Mouse (Mus musculus) G1E (cell line): ENCODE results near the gene Enpp1. TPM values are rescaled to one million over a fixed set of nuclear protein-coding genes. Genes with fewer than 3 reads are reported as not detected.

Experiments
- ATAC-seq: 2 replicates; pipeline ENCODE4 v1.8.0; 2016; ENCODE audit warnings: mild to moderate bottlenecking; ENCODE audit not compliant: insufficient number of reproducible peaks, poor library complexity, low FRiP score, severe bottlenecking; ENCODE audit errors: extremely low read depth
- DNase-seq: peaks from one replicate; pipeline ENCODE4 v3.0.0; 2012; ENCODE audit warnings: low spot score
- H3K27me3 ChIP-seq: 2 replicates; pipeline ENCODE4 v1.6.1; 2012; ENCODE audit warnings: mild to moderate bottlenecking, low read length, inconsistent platforms; ENCODE audit not compliant: insufficient read depth
- H3K36me3 ChIP-seq: replicated peaks from 2 replicates; pipeline ENCODE3; 2012; ENCODE audit warnings: mild to moderate bottlenecking, inconsistent platforms
- H3K4me1 ChIP-seq: 2 replicates; pipeline ENCODE4 v1.6.1; 2012; ENCODE audit warnings: low read depth, low read length, inconsistent platforms, mixed read lengths; ENCODE audit not compliant: insufficient read depth
- H3K4me3 ChIP-seq: 2 replicates; pipeline ENCODE4 v1.5.1; 2012; ENCODE audit warnings: low read depth, mild to moderate bottlenecking, inconsistent platforms, low read length, moderate library complexity, mixed read lengths
- H3K9me3 ChIP-seq: replicated peaks from 2 replicates; pipeline ENCODE4 v1.6.1; 2012; ENCODE audit warnings: inconsistent platforms
- CTCF ChIP-seq: IDR thresholded peaks from 2 replicates; pipeline ENCODE4 v1.5.1; 2012; ENCODE audit warnings: low read depth, low read length, inconsistent platforms, mixed read lengths
- GATA1 ChIP-seq: IDR thresholded peaks from 2 replicates; pipeline ENCODE4 v1.6.1; 2012; ENCODE audit warnings: borderline replicate concordance, low read length, inconsistent platforms, mixed read lengths
- GATA2 ChIP-seq: IDR thresholded peaks from 2 replicates; pipeline ENCODE4 v1.6.1; 2012; ENCODE audit warnings: low read depth, low read length, inconsistent platforms, borderline replicate concordance
- POLR2AphosphoS5 ChIP-seq: IDR thresholded peaks from 2 replicates; pipeline ENCODE4 v1.6.1; 2012; ENCODE audit warnings: low read depth, low read length, inconsistent platforms; ENCODE audit not compliant: insufficient replicate concordance
- TAL1 ChIP-seq: conservative IDR thresholded peaks from 2 replicates; pipeline ENCODE4 v1.6.1; 2012; ENCODE audit warnings: low read depth, low read length, inconsistent platforms, mixed read lengths
- polyA plus RNA-seq: library from polyadenylated mRNA; stranded (reverse); fragments of >175 nt; gene quantifications from 2 replicates; pipeline ENCODE4 v1.2.3, GENCODE M21; 2012
- total RNA-seq, 2 experiments: library from RNA; stranded (forward) in 1 of 2; stranded (reverse) in 1 of 2; fragments of 200-1000 nt in 1 of 2; fragments of >200 nt in 1 of 2; fragmentation: Nextera tagmentation in 1 of 2; gene quantifications; 2 replicates each; pipeline ENCODE4 v1.2.3; 2014 to 2017

Enpp1 gene
- total and polyA plus RNA-seq, 3 experiments, result 0.16 to 0.23 TPM; not detected in 1

GRCm38 (mm10) chr10:24609146-24609545, 102.8 kb downstream of the Enpp1 start:
- ATAC-seq, result no peak
- DNase-seq, result no peak
- Histone ChIP-seq H3K27me3 (no peaks in the 10 kb centered on the region), H3K4me3 (no peak overlapping the region), H3K4me1 (no peaks in the 10 kb centered on the region), H3K9me3 (no peaks in the 10 kb centered on the region), H3K36me3 (no peaks in the 10 kb centered on the region)
- TF ChIP-seq GATA1 (no peak), CTCF (no peak), TAL1 (no peak), POLR2AphosphoS5 (no peak), GATA2 (no peak)

DNA sequence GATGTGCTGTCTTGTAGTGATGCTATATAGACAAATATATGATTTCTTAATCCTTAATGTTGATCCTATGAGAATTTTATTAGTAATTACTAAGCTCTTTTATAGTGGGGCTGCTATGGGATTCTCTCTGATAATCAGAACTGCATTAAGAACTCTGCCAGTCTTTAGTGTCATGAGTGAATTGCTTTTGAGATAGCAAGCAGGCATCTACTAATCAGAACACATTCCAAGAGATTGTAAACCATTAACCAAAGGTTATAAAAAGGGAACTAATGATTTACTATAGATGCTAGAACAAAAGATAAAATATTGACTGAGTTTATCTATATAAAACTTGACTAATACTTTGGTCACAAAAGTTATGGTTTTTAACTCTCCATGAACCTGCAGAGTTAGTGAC, 108.2 kb downstream of the Enpp1 start:
- H3K4me3 ChIP-seq, result no peak overlapping the region
- ATAC-seq (no peak), DNase-seq (no peak)
- no peaks in the 10 kb centered on the region for H3K4me1 ChIP-seq
- no peaks in the 10 kb centered on the region for H3K9me3 ChIP-seq
- H3K36me3 ChIP-seq, result no peaks in the 10 kb centered on the region
- TF ChIP-seq CTCF (no peak), GATA2 (no peak), POLR2AphosphoS5 (no peak), GATA1 (no peak), TAL1 (no peak)
- H3K27me3 ChIP-seq, result no peaks in the 10 kb centered on the region

GRCm38 (mm10) chr10:24603035-24603434, 108.9 kb downstream of the Enpp1 start:
- Histone ChIP-seq H3K27me3 (no peaks in the 10 kb centered on the region), H3K36me3 (no peaks in the 10 kb centered on the region), H3K9me3 (no peaks in the 10 kb centered on the region), H3K4me1 (no peaks in the 10 kb centered on the region), H3K4me3 (no peak overlapping the region)
- no peak for DNase-seq
- TF ChIP-seq CTCF (no peak), GATA1 (no peak), POLR2AphosphoS5 (no peak), TAL1 (no peak), GATA2 (no peak)
- no peak for ATAC-seq

DNA sequence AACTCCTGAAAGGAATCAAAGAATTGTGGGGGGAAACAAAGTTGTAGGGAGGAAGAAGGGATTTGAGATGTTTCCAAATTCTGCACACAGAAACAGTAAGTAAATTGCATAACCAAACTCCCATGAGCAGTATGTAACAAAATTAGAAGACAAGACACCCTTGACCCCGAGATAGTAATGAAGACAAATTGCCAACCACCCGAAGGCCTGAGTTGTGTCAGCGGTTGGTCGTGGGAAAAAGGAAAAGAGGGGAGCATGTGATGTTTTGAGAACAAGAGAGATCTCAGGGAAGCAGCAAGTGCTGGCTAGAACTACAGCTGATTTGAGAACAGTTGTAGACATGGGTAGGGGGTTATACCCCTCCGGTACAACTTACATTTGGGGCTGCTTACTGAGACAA, 112.2 kb downstream of the Enpp1 start:
- Histone ChIP-seq H3K36me3 (no peaks in the 10 kb centered on the region), H3K4me3 (no peak overlapping the region), H3K27me3 (peaks cover 17% of the 10 kb centered on the region), H3K4me1 (peaks cover 5% of the 10 kb centered on the region; the same call in 1 of the 2 replicates), H3K9me3 (no peaks in the 10 kb centered on the region)
- TF ChIP-seq GATA2 (no peak), CTCF (no peak), POLR2AphosphoS5 (no peak), TAL1 (no peak), GATA1 (no peak)
- ATAC-seq, result no peak
- no peak for DNase-seq

DNA sequence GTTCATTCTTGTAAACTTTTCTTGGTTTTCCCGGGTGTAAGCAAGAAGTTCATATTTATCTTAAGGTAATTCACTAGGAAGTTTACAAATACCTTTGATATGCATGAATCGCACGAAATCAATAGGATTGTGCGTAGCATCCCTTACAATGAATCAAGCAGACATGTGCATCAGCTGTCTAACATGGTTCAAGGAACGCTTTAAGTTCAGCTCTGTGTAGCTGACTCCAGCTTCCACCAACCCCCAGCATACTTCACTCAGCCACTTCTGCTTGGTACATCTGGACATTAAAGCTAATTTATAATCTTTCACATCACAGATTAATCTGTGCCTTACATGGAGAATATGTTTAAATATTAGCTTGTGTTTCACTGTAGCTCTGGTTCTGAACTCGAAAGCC, 113.3 kb downstream of the Enpp1 start:
- TF ChIP-seq GATA2 (no peak), POLR2AphosphoS5 (no peak), CTCF (no peak), TAL1 (no peak), GATA1 (no peak)
- Histone ChIP-seq H3K4me1 (peaks cover 5% of the 10 kb centered on the region; the same call in 1 of the 2 replicates), H3K4me3 (no peak overlapping the region), H3K9me3 (no peaks in the 10 kb centered on the region), H3K36me3 (no peaks in the 10 kb centered on the region), H3K27me3 (peaks cover 17% of the 10 kb centered on the region)
- DNase-seq (no peak), ATAC-seq (no peak)

DNA sequence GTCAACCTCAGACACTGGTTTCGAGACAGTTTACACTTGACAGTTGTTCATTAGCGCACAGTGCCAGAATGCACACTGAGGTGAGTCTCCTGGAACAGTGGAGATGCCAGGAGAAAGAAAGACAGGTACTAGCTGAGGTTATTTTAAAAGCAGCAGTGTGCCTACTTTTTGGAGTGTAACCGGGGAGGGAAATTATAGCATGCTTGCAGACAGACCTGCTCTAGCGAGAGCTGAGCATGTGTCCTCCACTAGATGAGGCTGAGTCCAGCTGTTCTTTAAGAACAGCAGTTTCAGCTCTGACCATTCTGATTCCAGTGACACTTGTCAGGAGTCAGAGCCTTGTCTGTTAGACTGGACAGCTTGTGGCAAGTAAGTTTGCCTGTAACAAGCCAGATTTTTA, 114.2 kb downstream of the Enpp1 start:
- peaks cover 5% of the 10 kb centered on the region; the same call in 1 of the 2 replicates for H3K4me1 ChIP-seq
- no peaks in the 10 kb centered on the region for H3K9me3 ChIP-seq
- no peak for ATAC-seq
- no peak overlapping the region for H3K4me3 ChIP-seq
- no peak for DNase-seq
- peaks cover 20% of the 10 kb centered on the region for H3K27me3 ChIP-seq
- no peaks in the 10 kb centered on the region for H3K36me3 ChIP-seq
- no peak for TF ChIP-seq GATA1
- no peak for TF ChIP-seq TAL1
- no peak for TF ChIP-seq POLR2AphosphoS5
- TF ChIP-seq CTCF, result no peak
- TF ChIP-seq GATA2, result no peak

DNA sequence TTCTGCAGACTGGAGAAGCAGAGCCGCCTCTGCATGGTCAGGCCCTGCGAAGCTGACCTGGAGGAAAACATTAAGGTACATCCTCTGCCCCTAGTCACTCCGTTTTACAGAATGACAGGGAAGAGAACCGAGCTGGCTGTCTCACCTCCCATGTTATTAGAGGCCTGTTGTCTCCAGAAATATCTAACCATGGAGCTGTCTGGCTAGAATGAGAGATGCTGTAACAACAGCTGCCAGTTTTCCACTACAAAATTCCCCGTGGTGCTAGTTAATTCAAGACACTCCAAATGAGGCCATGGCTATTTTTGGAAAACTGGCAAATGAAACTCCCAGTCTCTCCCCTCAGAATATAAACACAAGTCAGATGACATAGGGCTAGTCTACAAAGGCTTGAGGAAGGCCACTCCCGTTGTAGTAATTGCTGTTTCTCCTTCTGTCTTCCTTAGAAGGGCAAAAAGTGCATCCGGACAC, 115.1 kb downstream of the Enpp1 start:
- Histone ChIP-seq H3K36me3 (no peaks in the 10 kb centered on the region), H3K9me3 (no peaks in the 10 kb centered on the region), H3K4me1 (peaks cover 5% of the 10 kb centered on the region; the same call in 1 of the 2 replicates), H3K27me3 (peaks cover 20% of the 10 kb centered on the region), H3K4me3 (no peak overlapping the region)
- no peak for TF ChIP-seq TAL1
- no peak for TF ChIP-seq POLR2AphosphoS5
- no peak for TF ChIP-seq GATA2
- TF ChIP-seq CTCF, result no peak
- no peak for TF ChIP-seq GATA1
- ATAC-seq (no peak), DNase-seq (no peak)
